Mouse (Mus musculus): ENCODE data around the gene Unc80. TPM values are rescaled to one million over a fixed set of nuclear protein-coding genes. Genes with fewer than 3 reads are reported as not detected.
A peak's percentile ranks its signal among the peaks of the same experiment; 100 is the strongest.

The Unc80 gene
- not detected in 2 replicates for polyA plus RNA-seq (2011; ENCODE audit: insufficient read length, low read depth, missing spikeins)

DNA sequence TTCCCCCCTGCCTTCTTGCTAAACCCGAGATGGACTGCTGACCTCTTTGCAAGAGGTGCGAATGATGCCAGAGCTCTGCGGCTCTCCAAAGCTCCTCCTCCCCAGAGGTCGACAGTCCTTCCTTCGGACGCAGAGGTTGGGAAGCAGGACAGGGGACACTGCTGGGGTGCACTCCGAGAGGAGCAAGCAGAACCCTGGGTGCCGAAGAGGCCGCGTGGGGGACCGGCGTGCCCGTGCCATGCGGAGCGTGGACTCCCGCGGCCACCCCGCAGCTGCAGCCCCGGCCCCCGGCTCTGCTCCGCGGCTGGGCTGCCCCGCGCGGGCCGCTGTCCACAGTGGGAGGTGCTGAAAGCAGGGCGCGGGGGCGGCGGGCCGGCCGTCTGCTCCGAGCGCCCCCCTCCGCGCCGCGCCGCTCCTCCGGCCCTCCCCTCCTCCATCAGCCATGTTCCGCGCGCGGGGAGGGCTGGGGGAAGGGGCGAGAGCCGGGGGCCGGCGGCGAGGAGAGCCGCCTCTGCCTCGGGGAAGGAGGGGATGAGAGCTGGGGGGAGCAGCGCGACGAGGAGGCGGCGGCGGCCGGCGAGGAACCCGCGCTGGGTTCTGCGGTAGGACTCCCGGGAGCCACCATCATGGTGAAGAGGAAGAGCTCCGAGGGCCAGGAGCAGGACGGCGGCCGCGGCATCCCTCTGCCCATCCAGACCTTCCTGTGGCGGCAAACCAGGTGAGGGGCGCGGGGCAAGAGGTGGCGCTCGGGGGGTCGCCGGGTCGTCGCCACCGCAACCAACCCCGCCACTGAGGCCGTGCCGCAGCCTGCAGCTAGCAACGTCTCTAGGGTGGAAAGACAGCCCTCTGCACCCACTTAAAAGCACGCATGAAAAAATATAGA lies at the start of gene Unc80:
Unc80 (plus strand) TSS at position 547 of the 883 bp plus-strand sequence.
- TF ChIP-seq CTCF (IDR thresholded peaks at IDR 0.05; ENCODE audit: borderline replicate concordance, insufficient read depth, low read length) = no peak
- no peak for TF ChIP-seq POLR2A (IDR thresholded peaks at IDR 0.05; ENCODE audit: low read depth, low read length)
- no peak within 1 kb of the TSS for H3K27ac ChIP-seq (ENCODE audit: insufficient read depth, low read length)
- H3K4me3 ChIP-seq (ENCODE audit: insufficient read depth, low read length) = peak within 1 kb of the TSS; percentile 28
- no peaks in the 10 kb centered on the region for H3K4me1 ChIP-seq (ENCODE audit: control insufficient read depth, insufficient read depth, low read length)

DNA sequence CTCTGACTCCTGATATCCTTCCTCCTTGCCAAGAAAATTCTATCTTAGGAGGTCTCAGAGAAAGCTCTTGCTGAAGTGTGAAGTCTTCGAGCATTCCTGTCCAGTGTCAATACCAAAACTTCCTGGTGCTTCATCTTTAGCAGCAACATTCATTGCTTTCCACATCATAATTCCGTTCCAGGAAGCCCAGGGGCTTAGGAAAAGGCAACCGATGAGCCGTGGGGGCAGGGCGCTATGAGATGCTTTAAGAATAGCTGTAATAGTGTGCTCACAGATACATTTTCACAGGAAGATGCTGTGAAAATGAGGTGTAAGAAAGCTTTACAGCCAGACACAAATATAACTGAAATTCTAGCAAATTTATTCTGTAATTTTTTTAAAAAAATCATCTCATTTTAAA lies 42.1 kb upstream of the Unc80 start:
- Histone ChIP-seq H3K4me1 (ENCODE audit: control insufficient read depth, insufficient read depth, low read length) (no peaks in the 10 kb centered on the region), H3K4me3 (ENCODE audit: insufficient read depth, low read length) (no peak overlapping the region), H3K27ac (ENCODE audit: insufficient read depth, low read length) (no peak overlapping the region)
- TF ChIP-seq CTCF (IDR thresholded peaks at IDR 0.05; ENCODE audit: borderline replicate concordance, insufficient read depth, low read length) (no peak), POLR2A (IDR thresholded peaks at IDR 0.05; ENCODE audit: low read depth, low read length) (no peak)

DNA sequence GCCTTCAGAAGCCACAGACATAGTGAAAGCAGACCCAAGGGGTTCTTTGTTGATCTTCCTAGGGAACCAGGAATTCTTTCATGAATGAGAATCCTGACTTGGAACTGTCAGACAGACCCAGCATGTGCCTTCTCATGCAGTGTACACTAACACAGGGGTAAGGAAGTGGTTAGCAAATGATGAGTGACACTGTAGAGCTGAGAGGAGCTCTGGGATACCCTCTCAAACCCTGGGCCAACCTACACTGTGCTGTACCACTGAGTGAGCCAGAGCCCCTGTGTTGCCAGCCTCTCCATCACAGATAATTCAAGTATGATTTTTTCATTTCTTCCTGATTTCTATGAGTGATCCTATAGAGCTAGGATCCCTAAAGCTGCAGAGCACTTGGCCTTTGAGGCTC lies 37.2 kb upstream of the Unc80 start:
- Histone ChIP-seq H3K4me3 (ENCODE audit: insufficient read depth, low read length) (no peak overlapping the region), H3K4me1 (ENCODE audit: control insufficient read depth, insufficient read depth, low read length) (no peaks in the 10 kb centered on the region), H3K27ac (ENCODE audit: insufficient read depth, low read length) (no peak overlapping the region)
- TF ChIP-seq CTCF (IDR thresholded peaks at IDR 0.05; ENCODE audit: borderline replicate concordance, insufficient read depth, low read length) = no peak
- no peak for TF ChIP-seq POLR2A (IDR thresholded peaks at IDR 0.05; ENCODE audit: low read depth, low read length)

DNA sequence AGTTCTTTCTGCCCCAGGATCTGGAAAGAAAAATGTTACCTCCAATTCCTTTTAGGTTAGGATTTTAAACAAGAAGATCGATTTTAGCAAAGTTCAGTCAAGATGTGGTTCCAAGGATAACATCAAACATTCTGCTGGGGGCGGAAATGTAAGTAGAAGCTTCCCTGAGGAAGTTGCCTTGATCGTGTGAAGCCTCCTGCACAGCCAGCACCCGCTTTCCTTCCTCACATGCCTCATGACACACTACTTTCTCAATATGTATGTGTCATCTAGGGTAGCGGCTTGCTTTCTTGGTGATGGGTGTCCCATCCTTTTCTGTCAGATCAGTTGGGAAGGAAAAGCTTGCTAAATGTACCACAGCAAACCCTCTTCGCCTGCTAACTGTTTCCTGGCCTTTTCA lies 36.7 kb upstream of the Unc80 start:
- no peak overlapping the region for H3K4me3 ChIP-seq (ENCODE audit: insufficient read depth, low read length)
- H3K27ac ChIP-seq (ENCODE audit: insufficient read depth, low read length) = no peak overlapping the region
- TF ChIP-seq POLR2A (IDR thresholded peaks at IDR 0.05; ENCODE audit: low read depth, low read length) = no peak
- TF ChIP-seq CTCF (IDR thresholded peaks at IDR 0.05; ENCODE audit: borderline replicate concordance, insufficient read depth, low read length) = no peak
- no peaks in the 10 kb centered on the region for H3K4me1 ChIP-seq (ENCODE audit: control insufficient read depth, insufficient read depth, low read length)

DNA sequence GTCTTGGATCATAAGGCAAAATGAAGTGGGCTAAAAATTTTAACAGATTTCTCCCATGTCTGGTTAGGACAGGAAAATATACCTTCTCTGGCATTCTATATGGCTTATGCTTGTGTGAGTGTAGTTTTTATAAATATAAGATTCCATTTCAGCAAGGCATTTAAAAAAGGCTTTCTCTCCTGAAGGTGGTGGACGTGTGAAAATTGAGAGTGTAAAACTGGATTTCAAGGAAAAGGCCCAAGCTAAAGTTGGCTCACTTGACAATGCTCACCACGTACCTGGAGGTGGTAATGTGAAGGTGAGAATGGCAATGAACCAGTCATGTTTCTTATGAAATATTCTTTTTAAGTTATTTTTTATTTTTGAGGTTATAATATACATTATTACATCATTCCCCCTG lies 30.1 kb upstream of the Unc80 start:
- TF ChIP-seq CTCF (IDR thresholded peaks at IDR 0.05; ENCODE audit: borderline replicate concordance, insufficient read depth, low read length) (no peak), POLR2A (IDR thresholded peaks at IDR 0.05; ENCODE audit: low read depth, low read length) (no peak)
- Histone ChIP-seq H3K4me1 (ENCODE audit: control insufficient read depth, insufficient read depth, low read length) (no peaks in the 10 kb centered on the region), H3K4me3 (ENCODE audit: insufficient read depth, low read length) (no peak overlapping the region), H3K27ac (ENCODE audit: insufficient read depth, low read length) (no peak overlapping the region)

DNA sequence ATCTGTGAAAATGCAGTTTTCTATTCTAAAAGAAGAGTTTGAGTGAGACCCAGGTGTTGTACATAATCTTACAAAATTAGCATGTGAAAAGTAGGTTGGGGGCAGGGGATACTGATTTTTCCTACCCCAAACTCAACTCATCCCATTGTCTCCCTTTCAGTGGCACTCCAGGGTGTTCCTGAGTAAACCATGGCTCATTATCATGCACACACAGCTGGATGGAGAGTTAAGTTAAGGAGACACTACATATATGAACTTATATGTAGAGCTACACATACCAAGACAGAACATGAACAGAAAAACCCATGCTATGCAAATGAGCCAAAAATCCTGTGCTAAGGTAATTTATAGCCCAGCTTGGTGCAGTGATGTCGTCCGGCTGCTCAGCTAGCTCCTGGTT lies 25.2 kb upstream of the Unc80 start:
- H3K4me1 ChIP-seq (ENCODE audit: control insufficient read depth, insufficient read depth, low read length) = no peaks in the 10 kb centered on the region
- TF ChIP-seq CTCF (IDR thresholded peaks at IDR 0.05; ENCODE audit: borderline replicate concordance, insufficient read depth, low read length) (no peak), POLR2A (IDR thresholded peaks at IDR 0.05; ENCODE audit: low read depth, low read length) (no peak)
- no peak overlapping the region for H3K4me3 ChIP-seq (ENCODE audit: insufficient read depth, low read length)
- H3K27ac ChIP-seq (ENCODE audit: insufficient read depth, low read length) = no peak overlapping the region

DNA sequence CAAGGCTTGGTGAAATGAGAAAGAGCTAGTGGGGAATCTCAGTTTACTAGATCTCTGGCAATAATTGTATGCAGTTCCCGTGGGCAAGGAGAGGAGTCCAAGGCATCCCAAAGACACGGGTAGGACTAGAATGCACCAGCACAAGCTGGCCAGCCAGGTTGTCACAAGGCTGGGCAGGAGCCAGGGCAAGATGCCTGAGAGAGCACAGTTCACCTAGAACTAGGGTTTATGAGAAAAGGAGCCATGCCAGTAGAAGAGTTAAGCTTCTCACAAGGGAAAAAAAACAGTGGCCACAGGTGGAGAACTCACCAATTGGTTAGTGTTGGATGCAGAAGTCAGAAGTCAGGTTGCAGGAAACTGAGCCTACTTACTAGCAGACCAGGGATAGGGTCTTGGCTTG lies 18.7 kb upstream of the Unc80 start:
- Histone ChIP-seq H3K27ac (ENCODE audit: insufficient read depth, low read length) (no peak overlapping the region), H3K4me1 (ENCODE audit: control insufficient read depth, insufficient read depth, low read length) (no peaks in the 10 kb centered on the region), H3K4me3 (ENCODE audit: insufficient read depth, low read length) (no peak overlapping the region)
- TF ChIP-seq POLR2A (IDR thresholded peaks at IDR 0.05; ENCODE audit: low read depth, low read length) (no peak), CTCF (IDR thresholded peaks at IDR 0.05; ENCODE audit: borderline replicate concordance, insufficient read depth, low read length) (no peak)

DNA sequence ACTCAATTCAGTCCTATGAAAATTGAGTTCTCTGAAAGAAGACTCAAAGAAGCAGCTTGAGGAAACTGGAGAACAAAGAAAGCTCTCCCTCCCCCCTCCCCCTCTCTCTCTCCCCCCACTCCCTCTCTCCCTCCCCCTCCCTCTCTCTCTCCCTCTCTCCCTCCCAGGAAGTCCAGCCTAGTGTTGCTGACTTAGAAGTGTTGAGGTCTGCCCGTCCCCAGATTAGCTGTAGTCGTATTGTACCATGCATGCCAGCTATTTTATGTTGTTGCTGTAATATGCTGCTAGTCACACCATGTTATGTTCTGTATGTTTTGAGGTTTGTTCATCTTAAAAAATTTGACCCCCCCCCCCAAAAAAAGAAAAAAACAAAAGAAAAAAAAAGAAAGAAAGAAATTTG lies 11.6 kb upstream of the Unc80 start:
- no peak overlapping the region for H3K27ac ChIP-seq (ENCODE audit: insufficient read depth, low read length)
- H3K4me1 ChIP-seq (ENCODE audit: control insufficient read depth, insufficient read depth, low read length) = no peaks in the 10 kb centered on the region
- TF ChIP-seq POLR2A (IDR thresholded peaks at IDR 0.05; ENCODE audit: low read depth, low read length) (no peak), CTCF (IDR thresholded peaks at IDR 0.05; ENCODE audit: borderline replicate concordance, insufficient read depth, low read length) (no peak)
- no peak overlapping the region for H3K4me3 ChIP-seq (ENCODE audit: insufficient read depth, low read length)

DNA sequence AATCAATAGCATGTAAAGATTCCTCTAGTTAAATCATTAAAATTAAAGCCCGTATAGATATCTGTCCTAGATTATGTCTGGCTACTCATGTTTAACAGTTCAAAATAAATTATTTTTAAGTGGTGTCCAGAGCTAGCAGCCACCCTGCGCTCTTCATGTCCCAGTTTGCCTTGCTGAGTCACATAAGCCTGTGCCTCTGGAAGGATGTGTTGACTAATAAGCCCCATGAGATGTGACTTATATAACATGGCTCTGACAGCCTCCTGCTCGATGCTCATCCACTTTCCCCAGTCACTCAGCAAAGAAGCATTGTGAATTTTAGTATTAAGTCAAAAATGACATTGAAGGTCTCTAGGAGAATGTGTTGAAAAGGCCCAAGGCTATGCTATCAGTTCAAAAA lies 10.4 kb upstream of the Unc80 start:
- Histone ChIP-seq H3K27ac (ENCODE audit: insufficient read depth, low read length) (no peak overlapping the region), H3K4me1 (ENCODE audit: control insufficient read depth, insufficient read depth, low read length) (no peaks in the 10 kb centered on the region), H3K4me3 (ENCODE audit: insufficient read depth, low read length) (no peak overlapping the region)
- no peak for TF ChIP-seq POLR2A (IDR thresholded peaks at IDR 0.05; ENCODE audit: low read depth, low read length)

DNA sequence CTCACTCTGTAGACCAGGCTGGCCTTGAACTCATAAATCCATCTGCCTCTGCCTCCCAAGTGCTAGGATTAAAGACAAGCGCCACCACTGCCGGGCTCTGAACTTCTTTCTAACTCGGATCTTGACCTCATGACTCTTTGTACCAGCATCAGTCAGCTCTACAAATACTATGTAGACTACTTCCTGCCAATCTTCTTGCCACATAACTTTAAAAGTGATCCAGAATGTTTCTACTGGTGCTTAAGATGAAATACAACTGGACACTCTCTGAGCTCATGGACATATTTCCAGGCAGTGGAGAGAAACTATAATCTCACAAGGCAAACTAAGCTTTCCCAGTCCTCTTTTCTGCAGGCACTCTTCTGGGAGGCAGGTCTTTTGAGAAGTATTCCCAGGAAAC lies 8.8 kb upstream of the Unc80 start:
- H3K4me1 ChIP-seq (ENCODE audit: control insufficient read depth, insufficient read depth, low read length) = no peaks in the 10 kb centered on the region
- TF ChIP-seq POLR2A (IDR thresholded peaks at IDR 0.05; ENCODE audit: low read depth, low read length) = no peak
- TF ChIP-seq CTCF (IDR thresholded peaks at IDR 0.05; ENCODE audit: borderline replicate concordance, insufficient read depth, low read length) = no peak
- no peak overlapping the region for H3K27ac ChIP-seq (ENCODE audit: insufficient read depth, low read length)
- no peak overlapping the region for H3K4me3 ChIP-seq (ENCODE audit: insufficient read depth, low read length)
